Mouse (Mus musculus) embryonic stem cell, embryonic (primary cell): ENCODE results near the gene Taf3.

Source experiments
- CTCF ChIA-PET, 4 experiments: fragments of 300-600 bp in 2 of 4; fragments of 350-600 bp in 2 of 4; sonication (Branson Sonifier 250); formaldehyde crosslinking; loops; one replicate each; lab custom pipeline; 2022; ENCODE audit warnings: inconsistent platforms in 2 of 4; lab: Charles Lee
- POLR2A ChIA-PET, 4 experiments: fragments of 300-600 bp in 2 of 4; fragments of 350-600 bp in 2 of 4; sonication (Branson Sonifier 250); formaldehyde crosslinking; loops; one replicate each; lab custom pipeline; 2022; ENCODE audit warnings: antibody characterized with exemption in 4 of 4, inconsistent platforms in 1 of 4; lab: Charles Lee

The Taf3 gene

DNA sequence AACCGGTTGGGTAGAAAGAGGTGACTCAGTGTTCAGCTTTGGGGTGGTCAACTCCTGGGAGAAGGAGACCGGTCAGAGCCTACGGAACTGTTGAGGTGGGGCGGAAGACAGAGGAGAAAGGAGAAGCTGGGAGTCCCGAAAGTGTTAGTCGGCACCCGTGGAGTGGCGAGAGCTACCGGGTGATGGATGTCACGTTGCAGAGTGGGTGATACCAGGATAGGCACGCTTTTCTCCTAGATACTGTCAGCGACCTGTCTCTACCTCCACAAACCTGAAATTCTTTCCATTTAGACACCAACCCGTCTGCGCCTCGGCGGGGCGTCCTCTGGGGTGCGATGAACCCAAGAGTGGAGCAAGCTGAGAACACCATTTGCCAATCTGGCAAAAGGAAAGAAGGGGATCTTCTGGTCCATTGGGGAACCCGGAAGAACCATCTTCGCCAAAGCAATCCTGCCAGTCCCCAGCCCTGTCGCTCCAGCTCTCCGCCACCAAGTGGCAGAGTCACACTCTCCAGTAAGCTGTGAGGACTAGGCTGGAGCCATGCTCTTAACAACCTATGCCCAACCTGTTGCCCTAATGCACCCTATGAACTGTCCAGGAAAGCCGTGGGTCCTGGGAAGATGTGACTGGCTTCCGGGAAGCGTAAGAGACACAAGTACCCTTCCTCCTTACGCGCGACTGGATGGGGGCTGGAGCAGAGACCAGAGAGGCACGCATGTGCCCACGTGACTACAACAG, 159.3 kb downstream of the Taf3 start, which contains the start of gene 9230102O04Rik:
TSS of gene 9230102O04Rik (minus strand) at position 628 of the 738 bp plus-strand sequence.
- POLR2A ChIA-PET: interaction anchor here in 2 of 4 experiments (1.0 to 3.0 kb wide), 6 partner anchors 9 to 32 kb away, joined by 4 to 23 read pairs (median 6); no protein-coding TSS in a partner anchor
- CTCF ChIA-PET: interaction anchor here in 3 of 4 experiments (0.6 to 1.3 kb wide), 6 partner anchors 9 to 1213 kb away, joined by 3 to 5 read pairs (median 4); no protein-coding TSS in a partner anchor

DNA sequence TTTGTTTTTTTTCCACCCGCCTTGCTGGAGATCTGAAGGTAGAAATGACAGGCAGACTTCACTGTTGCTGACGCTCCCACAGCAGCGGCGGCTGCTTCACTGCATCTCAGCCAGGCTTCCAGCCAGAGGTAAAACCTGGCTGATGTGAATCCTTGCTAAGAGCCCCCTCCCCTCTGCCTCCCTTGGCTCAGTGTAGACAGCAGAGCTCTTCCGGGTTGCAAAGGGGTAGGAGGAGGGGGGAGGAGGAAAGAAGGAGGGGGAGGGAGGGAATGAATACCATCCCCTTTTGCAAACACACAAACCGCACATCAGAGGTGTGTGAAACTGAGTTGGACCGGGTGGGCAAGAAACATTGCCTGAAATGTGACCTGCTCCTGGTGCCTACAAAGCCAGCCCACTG, 160.8 kb downstream of the Taf3 start:
- ChIA-PET CTCF (interaction anchor here in 1 of 4 experiments (0.6 kb wide), 1 partner anchor 762 kb away, joined by 3 read pairs; no protein-coding TSS in a partner anchor), POLR2A (interaction anchor here in 1 of 4 experiments (0.6 to 1.6 kb wide), 4 partner anchors 9 to 267 kb away, joined by 3 to 5 read pairs (median 5); no protein-coding TSS in a partner anchor)

DNA sequence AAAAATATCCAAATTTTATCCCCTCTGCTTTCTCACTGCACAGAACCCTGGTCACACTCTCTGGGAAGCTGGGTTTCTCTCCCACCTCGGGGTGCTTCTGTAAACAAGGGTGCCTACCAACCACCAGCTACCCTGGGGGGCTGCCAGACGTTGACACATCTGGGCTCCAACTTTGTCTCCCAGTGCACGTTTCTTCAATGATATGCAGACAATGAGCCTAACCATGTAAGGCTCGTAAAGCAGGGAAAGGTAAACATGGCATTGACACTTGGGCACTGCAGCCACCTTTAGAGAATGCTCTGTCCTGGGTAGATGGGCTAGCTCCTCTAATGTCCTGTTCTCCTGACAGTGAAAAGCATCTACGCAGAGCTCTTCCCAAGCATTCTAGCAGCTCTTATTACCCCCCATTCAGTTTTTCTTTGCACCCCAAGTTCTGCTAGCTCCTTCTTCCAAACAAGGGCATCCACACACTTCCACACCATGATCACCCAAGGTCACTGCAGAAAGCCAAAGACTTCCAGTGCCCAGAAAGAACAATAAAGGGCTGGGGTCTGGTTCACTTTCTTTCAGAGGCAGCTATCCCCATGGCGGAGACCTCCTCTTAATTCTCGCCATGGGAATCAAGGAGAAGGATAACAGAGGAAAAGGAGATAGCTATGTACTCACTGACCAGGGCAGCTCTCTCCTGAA, 161.3 kb downstream of the Taf3 start:
- POLR2A ChIA-PET: interaction anchor here in 2 of 4 experiments (0.6 to 1.6 kb wide), 4 partner anchors 8 to 267 kb away, joined by 3 to 5 read pairs (median 5); no protein-coding TSS in a partner anchor
- CTCF ChIA-PET: interaction anchor here in 1 of 4 experiments (0.6 kb wide), 1 partner anchor 762 kb away, joined by 3 read pairs; no protein-coding TSS in a partner anchor

DNA sequence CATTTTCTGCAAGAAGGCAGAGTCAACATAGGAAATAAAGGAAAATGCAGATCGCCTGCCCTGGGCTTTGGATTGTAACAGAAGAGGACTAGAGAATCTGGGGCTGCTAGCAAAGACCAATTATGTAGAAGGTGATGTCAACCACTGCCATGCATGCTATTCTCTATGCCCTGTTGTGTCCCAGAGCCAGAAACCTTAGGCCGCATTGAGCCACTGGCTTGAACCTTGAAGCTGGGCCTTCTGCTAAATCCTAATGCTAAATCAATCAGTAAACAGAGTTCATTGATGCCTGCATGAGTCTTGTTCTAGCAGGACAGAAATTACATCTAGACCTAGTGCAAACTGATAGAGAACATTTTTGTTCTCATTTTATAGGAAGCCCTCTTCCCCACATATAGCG, 162.4 kb downstream of the Taf3 start:
- CTCF ChIA-PET: no interaction called here
- POLR2A ChIA-PET: no interaction called here

DNA sequence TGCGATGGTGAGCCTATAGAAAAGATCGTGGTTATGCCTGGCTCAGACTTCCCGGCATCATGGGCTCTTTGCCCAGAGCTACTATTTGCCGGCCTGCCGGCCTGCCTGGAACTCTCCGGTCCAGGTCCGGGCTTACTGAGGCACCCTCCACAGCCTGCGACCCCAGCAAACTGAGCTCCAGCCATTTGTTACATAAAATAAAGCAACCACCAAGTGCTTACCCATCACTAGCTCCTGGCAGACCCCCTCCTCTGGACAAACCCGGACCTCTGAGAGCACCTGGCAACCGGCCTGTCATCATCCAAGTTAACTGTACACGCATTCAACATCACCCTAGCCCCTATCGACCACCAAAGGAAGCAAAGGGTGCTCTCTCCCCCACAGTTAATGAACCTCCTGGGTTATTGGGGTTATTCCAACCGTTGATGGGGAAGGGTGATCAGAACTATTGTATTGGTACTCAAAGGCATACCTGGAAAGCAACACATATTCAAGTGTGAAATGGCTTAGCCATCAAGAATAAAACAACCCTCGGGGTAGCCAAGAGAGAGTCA, 163.1 kb downstream of the Taf3 start:
- POLR2A ChIA-PET: interaction anchor here in 2 of 4 experiments (1.2 to 2.1 kb wide), 4 partner anchors 10 to 23 kb away, joined by 3 to 9 read pairs (median 5); no protein-coding TSS in a partner anchor
- CTCF ChIA-PET: interaction anchor here in 1 of 4 experiments (0.6 to 1.1 kb wide), 2 partner anchors 260 to 1211 kb away, joined by 3 read pairs; no protein-coding TSS in a partner anchor

DNA sequence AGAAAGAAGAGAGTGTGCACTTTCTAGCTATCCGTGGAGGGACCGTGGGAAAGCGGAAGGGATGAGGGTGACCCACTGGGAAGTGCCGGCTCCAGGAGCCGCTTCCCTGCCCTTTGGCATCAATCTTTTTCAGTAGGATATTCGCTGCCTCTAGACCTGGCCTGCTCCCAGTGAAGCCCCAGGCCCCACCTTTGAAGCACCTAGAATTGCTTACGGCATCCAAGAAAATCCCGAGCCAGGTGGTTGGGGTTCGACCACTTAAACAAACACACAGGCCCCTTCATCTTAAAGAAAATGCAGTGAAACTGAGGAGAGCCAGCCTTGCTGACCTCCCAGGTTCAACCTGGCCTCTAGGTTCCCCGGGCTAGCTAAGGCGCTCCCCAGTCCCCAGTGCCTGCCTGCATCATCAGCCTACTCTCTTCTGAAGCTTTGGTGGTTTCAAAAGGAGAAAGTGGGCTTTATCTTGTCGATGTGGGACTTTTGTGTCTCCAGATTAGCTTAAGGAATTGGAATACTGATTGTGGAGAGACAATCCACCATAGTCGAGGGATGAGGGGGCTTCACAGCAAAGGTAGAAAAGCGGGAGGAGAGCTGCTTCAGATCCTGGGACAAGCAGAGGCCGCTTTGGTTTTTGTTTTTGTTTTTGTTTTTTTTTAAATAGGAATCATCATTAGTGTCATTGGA, 163.7 kb downstream of the Taf3 start:
- CTCF ChIA-PET: interaction anchor here in 2 of 4 experiments (0.6 to 1.1 kb wide), 4 partner anchors 98 to 1210 kb away, joined by 3 read pairs; no protein-coding TSS in a partner anchor
- POLR2A ChIA-PET: interaction anchor here in 2 of 4 experiments (0.7 to 2.1 kb wide), 8 partner anchors 9 to 327 kb away, joined by 3 to 9 read pairs (median 4); no protein-coding TSS in a partner anchor

DNA sequence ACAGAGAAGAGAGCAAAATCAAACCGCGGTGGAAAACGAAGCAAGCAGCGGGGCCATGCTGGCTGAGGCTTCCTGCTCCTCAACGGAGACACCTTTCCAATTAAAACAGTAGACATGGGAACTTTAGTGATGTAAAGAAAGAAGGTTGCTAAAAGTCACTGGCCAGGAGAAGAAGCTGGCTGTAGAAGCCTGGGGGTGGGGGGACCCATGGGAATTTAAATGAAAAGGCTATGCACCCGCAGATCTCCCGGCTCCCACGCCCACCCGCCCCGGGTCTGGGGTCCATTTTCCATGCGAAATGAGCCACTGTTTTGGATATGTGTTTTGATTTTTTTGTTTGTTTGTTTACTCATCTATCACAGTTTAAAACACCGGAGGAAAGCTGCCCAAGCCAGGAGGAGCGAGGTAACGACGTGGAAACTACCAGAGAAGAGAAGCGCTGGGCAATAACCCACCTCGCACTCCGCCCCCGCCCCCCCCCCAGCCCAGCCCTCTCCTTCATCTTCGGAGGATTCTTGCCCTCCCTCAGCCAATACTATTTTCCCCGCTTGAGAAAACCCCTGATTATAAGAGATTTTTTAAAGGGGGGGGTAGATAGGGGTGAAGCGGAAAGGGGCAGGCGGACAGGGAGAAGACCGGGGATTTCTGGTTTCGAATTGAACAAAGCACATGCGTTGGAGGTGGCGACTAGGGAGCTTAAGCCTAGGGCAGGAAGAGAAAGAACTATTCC, 164.4 kb downstream of the Taf3 start:
- ChIA-PET POLR2A (interaction anchor here in 1 of 4 experiments (0.7 to 2.1 kb wide), 6 partner anchors 10 to 326 kb away, joined by 4 to 9 read pairs (median 4); no protein-coding TSS in a partner anchor), CTCF (interaction anchor here in 2 of 4 experiments (0.5 to 0.7 kb wide), 4 partner anchors 17 to 957 kb away, joined by 3 read pairs; no protein-coding TSS in a partner anchor)

DNA sequence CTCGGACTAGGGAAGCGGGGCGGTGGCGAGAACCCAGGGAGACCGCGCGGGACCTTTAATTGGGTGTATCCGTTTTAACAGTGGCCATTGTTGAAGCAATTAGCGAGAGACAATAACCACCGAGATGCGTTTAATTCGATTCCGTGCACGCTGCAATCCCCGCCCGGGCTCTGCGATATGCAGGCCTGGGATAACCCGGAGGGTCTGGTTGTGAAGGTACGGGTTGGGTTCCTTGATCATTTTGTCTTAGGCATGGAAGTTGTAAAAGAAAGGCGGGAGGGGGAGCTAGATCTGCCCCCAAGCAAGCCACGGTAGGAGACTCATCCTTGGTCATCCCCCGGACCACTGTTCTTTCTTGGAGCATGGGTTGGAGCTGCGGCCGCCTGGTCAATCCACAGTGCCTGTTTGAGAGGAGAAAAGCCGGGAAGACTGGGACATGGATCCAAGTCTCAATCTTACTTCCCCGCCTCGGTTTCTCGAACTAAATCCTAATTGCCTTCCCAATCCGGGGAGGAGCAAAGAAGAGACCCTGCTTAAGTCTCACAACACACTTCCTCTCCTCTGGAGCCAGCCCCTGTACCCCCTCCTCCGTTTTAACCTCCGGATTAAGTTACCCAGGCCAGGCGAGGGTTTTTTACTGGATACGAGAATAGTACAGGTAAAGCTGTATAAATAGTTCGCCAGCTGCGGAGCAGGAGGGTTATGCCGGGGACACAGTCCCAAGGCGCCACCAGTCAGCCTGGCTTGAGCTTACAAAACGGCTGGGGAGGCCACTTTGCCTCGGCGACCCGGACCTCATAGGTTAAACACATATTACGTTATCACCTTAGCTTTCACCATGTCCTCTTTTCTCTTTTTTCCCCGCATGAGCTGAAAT, 165.2 kb downstream of the Taf3 start:
- POLR2A ChIA-PET: interaction anchor here in 1 of 4 experiments (1.5 to 2.1 kb wide), 4 partner anchors 9 to 153 kb away, joined by 4 to 9 read pairs (median 6); no protein-coding TSS in a partner anchor
- CTCF ChIA-PET: interaction anchor here in 2 of 4 experiments (0.5 to 0.6 kb wide), 3 partner anchors 16 to 956 kb away, joined by 3 to 5 read pairs (median 3); no protein-coding TSS in a partner anchor

DNA sequence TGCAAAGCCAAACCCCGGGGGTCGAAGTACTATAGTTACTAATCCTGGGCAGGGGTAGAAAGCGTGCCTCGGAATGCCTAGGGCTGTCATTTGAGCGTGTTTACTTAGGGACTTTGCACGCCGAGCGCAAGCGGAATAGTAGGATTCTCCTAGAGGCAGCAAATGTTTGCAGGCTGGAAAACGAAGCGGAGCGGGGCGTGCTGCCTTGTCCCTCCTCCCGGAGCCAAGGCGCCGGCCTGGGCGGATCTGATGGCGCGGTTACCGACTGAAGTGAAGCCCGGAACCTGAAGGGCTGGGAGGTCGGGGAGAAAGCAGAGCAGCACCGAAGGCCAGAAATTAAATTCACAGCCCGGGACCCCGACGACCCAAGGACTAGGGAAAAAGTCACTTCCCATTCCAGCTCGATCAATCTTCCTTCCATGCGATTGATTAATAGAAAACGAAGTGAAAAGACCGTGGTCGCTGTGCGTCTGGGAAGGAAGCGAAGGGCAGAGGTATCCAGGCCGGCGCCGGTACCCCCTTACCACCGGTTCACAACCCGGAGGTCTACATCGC, 165.9 kb downstream of the Taf3 start:
- POLR2A ChIA-PET: interaction anchor here in 1 of 4 experiments (0.6 to 1.8 kb wide), 2 partner anchors 11 to 153 kb away, joined by 4 to 5 read pairs; no protein-coding TSS in a partner anchor
- CTCF ChIA-PET: interaction anchor here in 1 of 4 experiments (0.7 kb wide), 1 partner anchor 488 kb away, joined by 6 read pairs; the partner anchor contains the start of gene Sfmbt2

DNA sequence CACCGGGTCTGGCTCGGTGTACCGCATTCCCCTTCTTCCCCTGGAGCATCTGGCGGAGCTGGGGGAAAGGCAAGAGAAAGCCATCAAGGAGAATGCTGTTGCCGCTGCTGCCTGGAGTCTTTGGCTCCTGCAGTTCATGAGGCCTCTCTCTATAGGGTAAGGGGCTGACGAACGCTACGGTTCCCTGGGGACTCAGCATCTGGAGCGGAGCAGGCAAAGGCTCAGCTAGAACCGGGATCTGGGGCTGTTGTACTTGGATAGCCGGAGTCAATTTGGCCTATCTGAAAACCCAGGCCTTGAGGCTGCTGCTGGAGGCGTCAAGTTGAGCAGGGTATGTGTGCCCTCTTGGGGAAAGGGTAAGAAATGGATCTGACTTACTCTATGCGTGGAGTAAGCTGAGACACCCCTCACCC, 166.8 kb downstream of the Taf3 start:
- CTCF ChIA-PET: interaction anchor here in 2 of 4 experiments (0.6 to 1.0 kb wide), 4 partner anchors 18 to 1621 kb away, joined by 3 to 6 read pairs (median 4); partner anchors contain the start of gene Sfmbt2 (in 1 of the 2)

DNA sequence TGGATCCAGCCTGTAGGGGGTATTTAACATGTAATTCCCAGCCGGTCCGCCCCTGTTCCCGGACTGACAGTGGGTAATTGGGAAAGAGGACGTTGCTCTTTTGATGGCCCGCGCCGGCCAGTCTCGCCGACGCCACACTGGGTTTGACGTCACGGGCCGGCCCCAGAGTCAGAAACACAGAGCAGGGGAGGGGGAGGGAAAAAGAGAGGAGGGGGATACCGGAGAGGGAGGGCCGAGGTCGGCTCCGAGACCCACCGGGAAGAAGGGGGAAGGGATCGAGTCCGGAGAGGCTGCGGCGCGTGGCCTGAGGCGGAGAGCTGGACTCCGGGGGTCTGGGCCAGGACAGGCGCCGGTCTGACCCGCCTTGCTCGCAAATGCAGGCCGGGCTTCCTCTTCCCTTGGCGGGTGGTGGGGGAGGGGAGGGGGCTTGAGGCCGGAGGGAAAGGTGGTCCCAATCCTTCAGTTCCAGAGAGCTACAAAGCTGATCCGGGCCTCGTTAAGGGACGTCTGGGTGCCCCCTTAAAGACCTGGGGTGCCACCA, 167.3 kb downstream of the Taf3 start, which contains the start of gene 4930412O13Rik:
TSS of gene 4930412O13Rik (plus strand) at position 202 of the 541 bp plus-strand sequence.
- POLR2A ChIA-PET: interaction anchor here in 1 of 4 experiments (0.8 to 1.0 kb wide), 2 partner anchors 12 to 197 kb away, joined by 4 read pairs; no protein-coding TSS in a partner anchor
- CTCF ChIA-PET: interaction anchor here in 2 of 4 experiments (0.6 to 1.0 kb wide), 4 partner anchors 18 to 1621 kb away, joined by 3 to 5 read pairs (median 4); no protein-coding TSS in a partner anchor

More for the DNA sequence above, 166.8 kb downstream of the Taf3 start:
- POLR2A ChIA-PET: interaction anchor here in 2 of 4 experiments (0.6 to 1.0 kb wide), 3 partner anchors 11 to 197 kb away, joined by 4 read pairs; no protein-coding TSS in a partner anchor

DNA sequence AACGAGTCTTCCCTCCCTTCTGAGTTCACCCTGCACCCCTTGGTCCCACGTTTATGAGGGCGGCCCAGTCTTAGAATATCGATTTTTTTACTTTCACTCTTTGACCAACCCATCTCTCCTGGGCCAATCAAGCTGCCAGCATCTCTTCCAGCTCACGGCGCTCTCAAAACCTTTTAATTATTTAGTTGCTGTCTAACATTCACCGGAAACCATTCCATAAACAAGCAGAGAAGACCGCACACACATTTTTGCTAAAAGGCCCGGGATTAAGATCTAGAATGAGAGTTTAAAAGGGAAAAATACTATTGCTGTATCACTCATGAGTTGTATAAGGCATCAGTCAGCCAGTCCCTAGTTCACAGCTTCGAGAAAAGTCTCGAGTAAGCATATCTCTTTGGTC, 168.1 kb downstream of the Taf3 start:
- ChIA-PET POLR2A (interaction anchor here in 2 of 4 experiments (0.6 to 3.9 kb wide), 3 partner anchors 9 to 464 kb away, joined by 5 to 23 read pairs (median 7); partner anchors contain the start of genes 9230102O04Rik (in 1 of the 2), Atp5c1 (in 1 of the 2), Gata3 (in 1 of the 2) and Kin (in 1 of the 2)), CTCF (interaction anchor here in 1 of 4 experiments (1.7 kb wide), 1 partner anchor 9 kb away, joined by 5 read pairs; the partner anchor contains the start of genes 9230102O04Rik and Gata3)

DNA sequence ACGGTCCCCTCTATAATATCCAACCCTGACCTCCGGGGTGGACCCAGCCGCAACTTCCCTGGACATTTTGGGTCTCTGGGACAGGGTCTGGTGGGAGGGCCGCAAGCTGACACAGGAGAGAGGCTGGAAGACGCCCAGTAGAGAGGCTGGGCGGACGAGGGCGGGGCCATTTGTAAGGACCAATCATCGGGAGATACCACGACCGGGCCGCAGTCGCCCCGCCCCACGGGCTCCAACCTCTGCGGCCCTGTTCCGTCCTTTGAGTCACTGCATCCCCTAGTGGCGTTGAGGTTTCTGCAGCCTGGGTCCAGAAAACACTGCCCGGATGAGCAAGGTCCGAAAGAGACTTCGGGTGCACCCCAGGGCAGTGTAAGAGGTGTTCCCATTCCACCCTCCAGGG, 168.9 kb downstream of the Taf3 start:
- ChIA-PET POLR2A (interaction anchor here in 2 of 4 experiments (0.6 to 3.9 kb wide), 6 partner anchors 8 to 201 kb away, joined by 3 to 23 read pairs (median 6); partner anchors contain the start of genes 9230102O04Rik (in 2 of the 2), Gata3 (in 2 of the 2), Atp5c1 (in 1 of the 2) and Kin (in 1 of the 2)), CTCF (interaction anchor here in 3 of 4 experiments (0.5 to 1.7 kb wide), 8 partner anchors 9 to 437 kb away, joined by 3 to 5 read pairs (median 4); partner anchors contain the start of genes 9230102O04Rik (in 1 of the 3) and Gata3 (in 1 of the 3))

DNA sequence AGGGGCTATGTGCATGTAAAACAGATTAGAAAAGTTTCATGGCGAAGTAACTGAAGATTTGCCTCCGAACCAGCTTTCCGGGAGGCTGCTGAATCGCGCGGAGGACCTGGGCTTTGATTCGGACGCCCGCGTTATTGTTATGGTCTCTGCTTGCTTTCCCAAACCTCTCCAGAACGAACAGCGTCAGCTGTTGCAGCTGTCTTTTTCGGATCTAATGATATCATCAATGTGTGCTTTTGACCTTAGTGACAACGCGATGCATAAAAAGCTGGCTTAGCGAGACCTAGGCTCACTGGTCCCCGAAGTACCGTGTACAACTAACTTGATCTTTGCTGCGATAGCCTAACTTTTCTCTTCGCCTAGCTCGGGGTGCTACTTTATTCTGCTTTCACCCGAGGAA, 169.3 kb downstream of the Taf3 start:
- POLR2A ChIA-PET: interaction anchor here in 3 of 4 experiments (0.6 to 3.9 kb wide), 9 partner anchors 8 to 423 kb away, joined by 3 to 23 read pairs (median 5); partner anchors contain the start of genes 9230102O04Rik (in 2 of the 3), Gata3 (in 2 of the 3), Atp5c1 (in 1 of the 3) and Kin (in 1 of the 3)
- CTCF ChIA-PET: interaction anchor here in 3 of 4 experiments (0.5 to 1.7 kb wide), 8 partner anchors 9 to 436 kb away, joined by 3 to 5 read pairs (median 4); partner anchors contain the start of genes 9230102O04Rik (in 1 of the 3) and Gata3 (in 1 of the 3)
